Mouse (Mus musculus) ES-E14 (cell line): ENCODE data around the gene Dpyd.

Source experiments
- CHD2 ChIP-seq: IDR thresholded peaks from 2 replicates; pipeline ENCODE4 v1.6.1; 2014; ENCODE audit warnings: mild to moderate bottlenecking, low read depth, low read length, inconsistent platforms
- HCFC1 ChIP-seq: IDR thresholded peaks from 2 replicates; pipeline ENCODE4 v1.6.1; 2012; ENCODE audit warnings: low read length, inconsistent platforms, borderline replicate concordance; ENCODE audit not compliant: insufficient read depth
- MAFK ChIP-seq: IDR thresholded peaks from 2 replicates; pipeline ENCODE4 v1.6.1; 2014; ENCODE audit warnings: mild to moderate bottlenecking, low read depth, low read length, inconsistent platforms; ENCODE audit not compliant: insufficient read depth
- ZC3H11A ChIP-seq: IDR thresholded peaks from 2 replicates; pipeline ENCODE4 v1.6.1; 2012; ENCODE audit warnings: low read depth, mild to moderate bottlenecking, inconsistent platforms, low read length, borderline replicate concordance
- ZNF384 ChIP-seq: IDR thresholded peaks from 2 replicates; pipeline ENCODE4 v1.6.1; 2012; ENCODE audit warnings: low read depth, low read length, inconsistent platforms

- TF ChIP-seq CHD2 (no peak), ZNF384 (no peak), HCFC1 (no peak), ZC3H11A (no peak), MAFK (no peak)
Measured at GRCm38 (mm10) chr3:118608708-118609107, 46.8 kb downstream of the Dpyd start.
